Mouse (Mus musculus): ENCODE measurements around the gene St3gal5. TPM values are rescaled to one million over a fixed set of nuclear protein-coding genes. Genes with fewer than 3 reads are reported as not detected.

The St3gal5 gene
- polyA plus RNA-seq, 1 experiment: 10.4 TPM

DNA sequence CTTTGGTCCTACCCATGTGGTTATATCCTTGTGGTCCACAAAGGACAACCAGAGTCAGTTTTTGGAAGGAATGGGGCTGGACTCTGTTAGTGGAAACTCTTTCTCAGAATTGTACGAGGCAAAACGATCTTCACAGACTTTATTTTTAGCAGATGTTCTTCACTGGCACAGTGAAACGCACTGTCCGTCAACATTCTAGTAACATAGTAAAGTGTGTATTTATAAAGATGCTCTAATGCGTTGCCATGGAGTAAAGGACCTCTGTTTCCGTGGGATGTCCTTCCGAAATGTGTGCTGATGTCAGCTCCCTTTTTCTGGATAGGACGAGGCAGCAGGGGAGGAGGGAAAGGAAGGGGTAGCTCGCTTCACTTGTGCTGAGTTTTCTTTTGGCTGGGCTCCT, 20.9 kb upstream of the St3gal5 start:
- H3K36me3 ChIP-seq (ENCODE audit: control insufficient read depth, insufficient read depth, low read length): no peaks in the 10 kb centered on the region
- H3K27ac ChIP-seq (ENCODE audit: insufficient read depth, low read depth, low read length): no peak overlapping the region
- 63% methylated on average over 9 of the region's 9 CpGs for WGBS
- no peaks in the 10 kb centered on the region for H3K4me1 ChIP-seq (ENCODE audit: control insufficient read depth, insufficient read depth, low read length)
- TF ChIP-seq POLR2A (IDR thresholded peaks at IDR 0.05; ENCODE audit: low read depth, low read length): no peak
- TF ChIP-seq CTCF (conservative IDR thresholded peaks at IDR 0.05; ENCODE audit: insufficient read depth, insufficient read length, low read depth, low read length): no peak
- no peak for DNase-seq
- H3K27me3 ChIP-seq (replicated peaks; ENCODE audit: control insufficient read depth, insufficient read depth, low read length): no peaks in the 10 kb centered on the region
- no peak overlapping the region for H3K4me3 ChIP-seq (ENCODE audit: insufficient read depth, low read depth, low read length)

DNA sequence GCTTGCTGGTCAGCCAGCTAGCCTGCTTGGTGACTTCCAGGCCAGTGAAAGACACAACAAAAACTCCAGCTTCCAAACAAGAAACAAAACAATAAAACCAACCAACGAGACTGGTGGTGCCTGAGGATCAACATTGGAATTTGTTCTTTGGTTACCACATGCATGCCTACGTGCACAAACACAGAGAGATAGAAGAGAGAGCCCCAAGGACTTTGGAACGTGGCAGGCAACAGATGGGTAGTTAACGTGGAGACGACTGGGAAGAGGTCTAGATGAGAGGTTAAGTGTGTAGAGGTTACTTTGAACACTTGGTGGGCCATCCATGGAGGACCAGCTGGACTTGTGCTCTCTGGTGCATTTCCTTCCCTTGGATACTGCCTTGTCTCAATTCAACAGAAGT, 19.2 kb upstream of the St3gal5 start:
- DNase-seq: no peak

DNA sequence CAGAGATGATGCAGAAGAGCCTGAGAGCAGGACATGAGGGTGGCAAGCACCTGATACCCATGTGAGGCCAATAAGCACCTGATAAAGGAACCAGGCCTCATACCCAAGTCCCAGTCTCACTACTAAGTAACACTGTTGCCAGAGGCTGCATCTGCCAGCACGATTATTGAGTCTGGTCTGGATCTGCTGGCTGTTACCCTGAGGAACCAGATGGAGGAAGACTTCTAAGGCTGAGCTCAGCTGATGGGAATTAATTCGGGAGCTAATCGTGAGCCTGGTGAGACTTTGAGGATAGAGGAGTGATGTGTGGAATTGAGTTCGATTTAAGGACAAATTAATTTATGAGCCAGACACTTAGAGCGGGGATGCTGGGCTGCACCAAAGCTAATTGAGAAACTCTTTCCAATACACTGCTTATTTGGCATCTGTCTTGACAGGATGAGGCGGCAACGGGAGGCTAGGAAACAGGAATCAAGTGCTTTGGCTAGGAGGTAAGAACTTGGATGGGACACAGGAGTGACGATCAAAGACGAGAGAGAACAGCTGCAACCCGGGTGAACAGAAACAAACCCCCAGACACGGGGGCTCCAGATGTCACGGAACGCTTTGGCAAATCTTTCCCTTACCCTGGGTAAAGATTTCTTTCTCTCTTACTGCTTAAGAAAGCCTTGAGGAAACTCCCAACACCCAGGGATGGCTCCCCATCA, 15.9 kb upstream of the St3gal5 start:
- TF ChIP-seq CTCF (conservative IDR thresholded peaks at IDR 0.05; ENCODE audit: insufficient read depth, insufficient read length, low read depth, low read length) (no peak), POLR2A (IDR thresholded peaks at IDR 0.05; ENCODE audit: low read depth, low read length) (no peak)
- Histone ChIP-seq H3K27ac (ENCODE audit: insufficient read depth, low read depth, low read length) (no peak overlapping the region), H3K4me1 (ENCODE audit: control insufficient read depth, insufficient read depth, low read length) (no peaks in the 10 kb centered on the region), H3K27me3 (replicated peaks; ENCODE audit: control insufficient read depth, insufficient read depth, low read length) (no peaks in the 10 kb centered on the region; the same call in 1 of the 2 replicates), H3K4me3 (ENCODE audit: insufficient read depth, low read depth, low read length) (no peak overlapping the region), H3K36me3 (ENCODE audit: control insufficient read depth, insufficient read depth, low read length) (no peaks in the 10 kb centered on the region)
- DNase-seq: no peak
- 86% methylated on average over 13 of the region's 13 CpGs for WGBS

More for the DNA sequence above, 19.2 kb upstream of the St3gal5 start:
- WGBS: 69% methylated on average over 5 of the region's 5 CpGs
- H3K36me3 ChIP-seq (ENCODE audit: control insufficient read depth, insufficient read depth, low read length): no peaks in the 10 kb centered on the region
- no peaks in the 10 kb centered on the region for H3K27me3 ChIP-seq (replicated peaks; ENCODE audit: control insufficient read depth, insufficient read depth, low read length)
- no peak overlapping the region for H3K27ac ChIP-seq (ENCODE audit: insufficient read depth, low read depth, low read length)
- TF ChIP-seq CTCF (conservative IDR thresholded peaks at IDR 0.05; ENCODE audit: insufficient read depth, insufficient read length, low read depth, low read length) (no peak), POLR2A (IDR thresholded peaks at IDR 0.05; ENCODE audit: low read depth, low read length) (no peak)
- H3K4me1 ChIP-seq (ENCODE audit: control insufficient read depth, insufficient read depth, low read length): no peaks in the 10 kb centered on the region
- H3K4me3 ChIP-seq (ENCODE audit: insufficient read depth, low read depth, low read length): no peak overlapping the region

DNA sequence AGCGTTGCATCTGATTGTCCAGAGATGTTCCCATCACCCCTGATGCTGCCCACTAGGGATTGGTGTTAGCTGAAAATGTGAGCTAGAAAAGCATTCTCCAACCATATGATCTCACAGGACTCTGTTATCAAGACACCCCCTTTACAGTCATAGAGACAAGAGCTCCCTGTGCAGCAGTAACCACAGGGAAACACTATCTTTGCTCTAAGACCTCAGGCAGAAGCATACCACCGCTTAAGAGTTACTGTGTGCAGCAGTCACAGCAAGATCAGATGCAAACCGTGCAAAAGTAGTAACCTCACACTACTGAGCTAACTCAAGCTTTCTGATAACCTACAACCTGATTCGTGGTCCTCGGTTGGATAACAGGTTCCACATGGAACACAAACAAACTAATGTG, 10.0 kb upstream of the St3gal5 start:
- H3K36me3 ChIP-seq (ENCODE audit: control insufficient read depth, insufficient read depth, low read length): no peaks in the 10 kb centered on the region
- DNase-seq: no peak
- WGBS: 88% methylated on average over 5 of the region's 5 CpGs
- no peak overlapping the region for H3K27ac ChIP-seq (ENCODE audit: insufficient read depth, low read depth, low read length)
- no peak for TF ChIP-seq POLR2A (IDR thresholded peaks at IDR 0.05; ENCODE audit: low read depth, low read length)
- no peak for TF ChIP-seq CTCF (conservative IDR thresholded peaks at IDR 0.05; ENCODE audit: insufficient read depth, insufficient read length, low read depth, low read length)
- H3K4me1 ChIP-seq (ENCODE audit: control insufficient read depth, insufficient read depth, low read length): no peaks in the 10 kb centered on the region
- no peak overlapping the region for H3K4me3 ChIP-seq (ENCODE audit: insufficient read depth, low read depth, low read length)
- no peaks in the 10 kb centered on the region; the same call in 1 of the 2 replicates for H3K27me3 ChIP-seq (replicated peaks; ENCODE audit: control insufficient read depth, insufficient read depth, low read length)

DNA sequence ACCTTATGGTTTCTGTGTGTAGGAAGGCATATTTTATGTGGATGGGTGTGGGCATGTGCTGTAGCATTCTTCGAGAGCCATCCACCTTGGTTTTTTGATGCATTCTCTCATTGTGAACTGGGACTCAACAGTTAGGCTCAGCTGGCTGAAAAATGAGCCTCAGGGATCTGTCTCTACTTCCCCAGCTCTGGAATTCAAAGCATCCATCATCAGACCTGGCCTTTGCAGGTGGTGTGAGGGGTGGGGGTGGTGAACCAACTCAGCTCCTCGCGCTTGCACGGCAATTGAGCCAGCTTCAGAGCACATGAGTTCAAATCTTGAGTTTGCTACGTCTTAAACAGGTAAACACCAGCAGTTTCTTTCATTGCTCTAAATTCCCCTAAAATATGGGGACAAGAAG, 7.5 kb upstream of the St3gal5 start:
- no peaks in the 10 kb centered on the region for H3K36me3 ChIP-seq (ENCODE audit: control insufficient read depth, insufficient read depth, low read length)
- no peak overlapping the region for H3K4me3 ChIP-seq (ENCODE audit: insufficient read depth, low read depth, low read length)
- no peak overlapping the region for H3K27ac ChIP-seq (ENCODE audit: insufficient read depth, low read depth, low read length)
- WGBS: 77% methylated on average over 5 of the region's 5 CpGs
- no peak for DNase-seq
- no peaks in the 10 kb centered on the region for H3K4me1 ChIP-seq (ENCODE audit: control insufficient read depth, insufficient read depth, low read length)
- H3K27me3 ChIP-seq (replicated peaks; ENCODE audit: control insufficient read depth, insufficient read depth, low read length): no peaks in the 10 kb centered on the region; the same call in 1 of the 2 replicates
- TF ChIP-seq POLR2A (IDR thresholded peaks at IDR 0.05; ENCODE audit: low read depth, low read length) (no peak), CTCF (conservative IDR thresholded peaks at IDR 0.05; ENCODE audit: insufficient read depth, insufficient read length, low read depth, low read length) (no peak)

DNA sequence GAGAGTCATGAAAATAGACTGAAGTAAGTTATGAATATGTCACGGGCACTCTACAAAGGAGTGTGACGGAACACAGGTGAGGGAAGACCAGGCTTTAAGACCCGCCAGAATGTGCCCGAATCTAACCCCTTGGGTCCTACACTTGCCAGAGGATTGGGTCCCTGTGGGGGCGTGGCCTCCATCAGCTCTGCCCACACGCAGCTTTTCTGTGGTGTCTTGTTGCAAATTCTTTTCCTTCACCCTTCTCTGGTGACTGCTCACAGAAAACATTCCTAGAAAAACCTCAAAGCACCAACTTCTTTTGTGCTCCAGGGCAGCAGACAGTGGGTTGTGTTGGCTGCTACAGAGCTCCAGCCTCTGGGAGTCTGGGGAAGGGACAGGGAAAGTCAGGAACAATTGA, 6.4 kb upstream of the St3gal5 start:
- Histone ChIP-seq H3K4me3 (ENCODE audit: insufficient read depth, low read depth, low read length) (no peak overlapping the region), H3K27me3 (replicated peaks; ENCODE audit: control insufficient read depth, insufficient read depth, low read length) (no peaks in the 10 kb centered on the region), H3K27ac (ENCODE audit: insufficient read depth, low read depth, low read length) (no peak overlapping the region), H3K36me3 (ENCODE audit: control insufficient read depth, insufficient read depth, low read length) (no peaks in the 10 kb centered on the region), H3K4me1 (ENCODE audit: control insufficient read depth, insufficient read depth, low read length) (no peaks in the 10 kb centered on the region)
- no peak for DNase-seq
- WGBS: 52% methylated on average over 6 of the region's 6 CpGs
- TF ChIP-seq POLR2A (IDR thresholded peaks at IDR 0.05; ENCODE audit: low read depth, low read length) (no peak), CTCF (conservative IDR thresholded peaks at IDR 0.05; ENCODE audit: insufficient read depth, insufficient read length, low read depth, low read length) (no peak)

DNA sequence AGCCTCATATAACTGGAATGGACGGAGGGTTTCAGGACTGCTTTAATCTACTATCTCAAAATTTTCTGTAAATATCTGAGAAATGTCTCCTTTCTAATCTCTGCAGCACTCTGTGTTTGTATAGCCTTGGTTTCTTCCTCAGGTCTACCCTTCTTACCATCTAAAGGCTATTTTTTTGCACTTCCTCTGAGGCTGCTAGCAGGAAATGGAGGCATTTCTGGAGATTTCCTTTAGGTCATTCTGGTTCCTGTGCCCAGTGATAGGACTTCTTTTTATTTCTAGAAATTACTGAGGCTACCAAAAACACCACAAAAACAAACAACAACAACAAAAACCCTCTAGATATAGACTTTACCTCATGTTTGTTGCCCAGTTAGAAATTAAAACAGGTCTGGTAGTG, 4.3 kb upstream of the St3gal5 start:
- WGBS: 75% methylated on average over 1 of the region's 1 CpGs
- H3K36me3 ChIP-seq (ENCODE audit: control insufficient read depth, insufficient read depth, low read length): no peaks in the 10 kb centered on the region
- no peak for TF ChIP-seq POLR2A (IDR thresholded peaks at IDR 0.05; ENCODE audit: low read depth, low read length)
- TF ChIP-seq CTCF (conservative IDR thresholded peaks at IDR 0.05; ENCODE audit: insufficient read depth, insufficient read length, low read depth, low read length): no peak
- no peaks in the 10 kb centered on the region for H3K27me3 ChIP-seq (replicated peaks; ENCODE audit: control insufficient read depth, insufficient read depth, low read length)
- no peaks in the 10 kb centered on the region for H3K4me1 ChIP-seq (ENCODE audit: control insufficient read depth, insufficient read depth, low read length)
- H3K4me3 ChIP-seq (ENCODE audit: insufficient read depth, low read depth, low read length): no peak overlapping the region
- DNase-seq: peak; percentile 25
- 0 out of 2 replicates have a peak overlapping the region, but pooled peaks have one; percentile 26 for H3K27ac ChIP-seq (ENCODE audit: insufficient read depth, low read depth, low read length)
